Mouse (Mus musculus): ENCODE results near the gene Gm20425.

The Gm20425 gene

DNA sequence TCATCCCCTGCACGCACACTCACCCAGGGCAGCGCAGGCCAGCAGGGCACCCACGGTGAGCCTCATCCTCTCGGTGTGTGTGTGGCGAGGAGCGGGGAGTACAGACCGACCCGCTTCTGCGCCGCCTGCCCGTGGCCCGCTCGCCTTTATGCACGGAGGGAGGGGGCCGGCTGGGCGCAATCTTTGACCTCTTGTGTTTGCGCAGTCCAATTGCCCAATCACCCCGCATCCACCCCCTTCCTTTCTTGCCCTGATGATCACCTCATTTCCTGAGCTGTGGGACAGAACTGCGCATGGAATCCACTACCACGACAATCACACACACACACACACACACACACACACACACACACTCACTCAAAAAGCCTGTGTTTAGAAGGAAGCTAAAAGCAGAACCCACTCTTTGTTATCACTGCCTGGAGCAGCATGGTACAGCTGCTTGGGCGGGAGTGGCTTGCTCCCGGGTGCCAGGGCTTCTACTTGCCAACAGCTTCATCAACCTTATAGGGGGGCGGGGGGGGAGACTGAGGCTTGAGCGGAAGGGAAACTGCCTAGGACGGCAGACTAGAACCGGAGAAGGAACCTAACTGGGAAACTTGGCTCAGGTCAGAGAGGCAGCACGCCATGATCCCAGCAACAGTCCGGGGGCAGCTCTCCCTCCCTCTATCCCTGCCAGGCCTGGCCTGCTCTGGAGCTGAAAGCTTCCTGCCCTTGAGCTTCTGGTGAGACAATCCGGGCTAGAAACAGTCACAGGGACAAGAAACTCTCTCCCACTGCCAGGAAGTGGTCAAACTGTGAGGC lies at the start of gene Gm20425, which contains the start of gene Trf:
TSS of gene Gm20425 (minus strand) at position 157 of the 801 bp plus-strand sequence.
TSS of gene Trf (minus strand) at position 294 of the 801 bp plus-strand sequence.
- DNase-seq, result peak; percentile 61

DNA sequence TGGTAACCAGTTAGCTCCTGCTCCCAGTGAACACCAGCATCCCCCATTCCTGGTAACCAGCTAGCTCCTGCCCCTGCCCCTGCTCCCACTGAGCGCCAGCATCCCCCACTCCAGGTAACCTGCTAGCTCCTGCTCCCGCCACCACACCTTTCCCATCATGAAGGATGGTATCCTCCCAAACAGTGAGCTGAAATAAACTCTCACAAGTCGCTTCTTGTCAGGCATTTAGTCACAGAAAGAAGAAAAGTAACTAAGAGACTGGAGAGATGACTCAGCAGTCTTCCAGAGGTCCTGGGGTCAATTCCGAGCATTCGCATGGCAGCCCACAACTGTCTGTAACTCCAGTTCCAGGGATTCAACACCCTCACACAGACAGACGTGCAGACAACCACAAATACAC lies 46.8 kb upstream of the Gm20425 start:
- DNase-seq, result no peak

DNA sequence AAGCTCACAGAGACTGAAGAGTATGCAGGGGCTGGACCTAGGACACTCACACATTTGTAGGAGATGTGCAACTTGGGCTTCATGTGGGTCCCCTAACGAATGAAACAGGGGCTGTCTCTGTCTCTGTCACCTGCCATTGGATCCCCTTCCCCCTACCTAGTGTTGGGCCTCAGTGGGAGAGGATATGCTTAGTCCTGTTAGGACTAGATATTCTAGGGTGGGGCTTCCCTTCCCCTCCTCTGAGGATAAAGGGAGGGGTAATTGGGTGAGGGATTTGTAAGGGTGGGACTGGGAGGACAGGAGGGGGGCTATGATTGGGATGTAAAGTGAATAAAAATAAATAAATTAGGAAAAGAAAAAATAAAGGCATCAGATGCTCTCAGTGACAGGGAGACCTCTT lies 45.6 kb upstream of the Gm20425 start:
- DNase-seq, result no peak

DNA sequence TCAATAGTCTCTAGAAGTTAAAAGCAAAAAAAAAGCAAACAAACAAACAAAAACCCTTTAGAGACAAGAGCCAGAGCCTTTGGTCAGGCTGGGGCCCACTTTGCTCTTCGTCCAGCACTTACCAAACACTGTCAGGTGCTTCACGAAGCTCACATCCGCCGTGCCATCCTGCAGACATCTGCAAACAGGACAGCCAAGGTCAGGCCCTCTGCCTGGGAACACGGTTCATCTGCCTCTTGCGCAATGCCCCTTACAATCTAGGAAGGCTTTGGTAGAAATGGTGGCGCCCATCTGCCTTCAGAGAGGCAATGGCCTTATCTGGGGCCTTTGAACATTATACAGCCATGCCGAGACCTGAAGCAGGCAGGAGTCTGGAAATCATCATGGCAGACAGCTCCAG lies 44.7 kb upstream of the Gm20425 start:
- no peak for DNase-seq

DNA sequence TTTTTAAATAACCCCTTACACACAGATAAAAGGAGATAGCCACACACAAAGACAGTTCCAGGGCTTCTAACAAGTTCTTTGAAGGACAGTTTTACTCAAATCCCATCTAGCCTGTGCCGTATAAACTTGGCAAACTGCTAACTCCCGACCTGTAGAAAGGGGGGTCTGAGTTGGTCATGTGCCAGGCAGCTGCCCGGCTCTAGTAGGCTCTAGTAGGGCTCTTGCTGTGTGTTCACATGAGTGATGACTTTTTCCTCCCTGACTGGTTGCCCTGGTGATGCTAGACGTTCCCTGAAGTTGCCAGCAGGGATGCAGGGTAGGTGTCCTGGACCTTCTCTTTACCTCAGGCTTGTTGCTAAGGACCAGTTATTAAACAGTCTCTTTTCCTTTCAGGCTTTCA lies 41.0 kb upstream of the Gm20425 start:
- DNase-seq, result no peak

DNA sequence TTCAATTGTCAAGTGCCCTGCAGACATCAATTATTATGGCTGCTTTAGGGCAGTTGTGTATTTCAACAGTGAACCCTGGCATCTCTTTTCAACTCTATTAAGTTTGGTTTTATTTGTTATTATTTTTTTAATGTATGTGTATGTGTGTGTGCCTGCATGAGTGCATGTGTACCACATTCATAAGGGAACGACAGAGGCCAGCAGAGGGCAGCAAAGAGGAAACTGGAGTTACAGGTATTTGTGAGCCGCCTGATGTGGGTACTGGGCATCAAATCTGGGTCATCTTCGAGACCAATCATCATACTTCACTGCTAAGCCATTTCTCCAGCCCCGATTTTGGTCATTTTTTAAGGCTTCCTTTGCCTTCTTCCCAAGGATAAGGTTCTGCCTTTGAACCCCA lies 35.7 kb upstream of the Gm20425 start:
- DNase-seq, result no peak

DNA sequence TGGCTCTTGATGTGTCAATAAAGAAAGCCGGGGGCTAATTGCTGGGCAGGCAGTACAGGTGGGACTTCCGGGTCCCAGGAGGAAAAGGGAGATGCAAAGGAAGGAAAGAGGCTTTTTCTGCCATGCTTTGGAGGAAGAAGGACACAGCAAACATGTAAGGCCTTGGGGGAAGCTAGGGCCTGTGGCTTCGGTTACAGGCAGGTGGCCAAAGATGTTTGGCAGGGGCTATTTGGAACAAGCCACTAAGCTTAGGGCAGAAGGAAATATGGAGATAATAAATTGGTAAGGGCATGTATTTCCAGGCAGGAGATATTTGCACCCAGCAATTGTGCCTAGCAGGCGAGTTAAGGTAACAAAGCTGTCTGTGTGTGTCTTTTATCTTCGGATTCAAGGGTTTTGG lies 22.8 kb upstream of the Gm20425 start:
- DNase-seq, result no peak

DNA sequence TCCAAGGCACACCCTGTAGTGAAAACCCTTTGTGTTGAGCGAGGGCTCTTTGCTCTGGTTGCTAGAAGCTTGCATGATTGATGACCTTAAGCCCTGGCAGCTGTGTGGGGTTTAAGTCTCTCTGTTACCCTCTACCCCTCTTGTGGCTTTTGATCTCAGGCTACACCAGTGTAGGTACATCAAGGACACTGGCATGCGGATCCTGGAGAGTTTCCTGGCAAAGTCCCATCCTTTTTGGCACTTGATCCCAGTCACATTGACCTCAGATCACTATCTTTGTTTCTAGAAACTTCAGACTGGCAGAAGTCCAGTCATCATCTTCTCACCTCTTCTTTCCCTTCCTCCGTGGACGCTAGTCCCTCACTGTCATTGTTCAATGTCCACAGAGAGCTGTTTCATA lies 18.5 kb upstream of the Gm20425 start:
- DNase-seq, result no peak

- DNase-seq, result no peak
Measured at GRCm38 (mm10) chr9:103246526-103247168, 16.5 kb upstream of the Gm20425 start.

DNA sequence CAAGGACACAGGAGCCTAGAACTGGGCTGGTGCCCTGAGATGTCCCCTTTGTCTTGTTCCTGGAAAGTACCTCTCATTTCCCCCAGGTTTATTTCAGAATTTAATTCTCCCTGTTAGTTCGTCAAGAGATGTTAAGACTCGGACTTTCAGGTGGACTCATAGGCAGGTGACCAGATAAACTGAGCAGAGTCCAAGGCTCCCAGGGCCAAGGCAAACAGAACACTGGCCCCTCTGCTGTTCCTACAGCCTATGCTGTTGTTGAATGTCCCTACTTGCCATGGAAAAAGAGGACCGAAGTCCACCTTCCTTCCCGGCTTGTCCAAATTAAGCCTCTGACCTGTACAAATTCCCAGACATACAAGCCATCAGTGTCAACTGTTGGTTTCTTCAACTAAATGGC lies 13.5 kb upstream of the Gm20425 start:
- no peak for DNase-seq

- no peak for DNase-seq
Measured at GRCm38 (mm10) chr9:103241206-103241605, 11.1 kb upstream of the Gm20425 start.

DNA sequence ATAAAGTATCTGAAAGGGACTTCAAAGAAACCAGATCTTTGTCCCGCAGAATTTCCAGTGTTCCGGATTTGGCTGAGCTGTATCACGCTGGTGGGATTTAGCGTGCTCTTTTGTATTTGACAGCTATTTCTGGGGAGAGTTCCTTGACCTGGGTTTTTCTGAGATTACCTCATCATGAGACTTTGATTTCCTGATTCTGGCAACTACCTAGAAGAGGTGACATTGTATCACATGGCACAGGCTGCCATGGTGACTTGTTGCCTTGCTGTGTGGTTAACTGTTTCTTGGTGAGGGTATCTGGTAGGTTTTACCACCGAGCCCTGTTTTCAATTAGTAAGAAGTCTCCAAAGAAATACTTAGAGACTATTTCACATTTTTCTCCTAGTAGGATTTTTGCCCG lies 9.4 kb upstream of the Gm20425 start:
- DNase-seq, result no peak

- peak; percentile 19 for DNase-seq
Measured at GRCm38 (mm10) chr9:103234565-103235165, 4.6 kb upstream of the Gm20425 start.

DNA sequence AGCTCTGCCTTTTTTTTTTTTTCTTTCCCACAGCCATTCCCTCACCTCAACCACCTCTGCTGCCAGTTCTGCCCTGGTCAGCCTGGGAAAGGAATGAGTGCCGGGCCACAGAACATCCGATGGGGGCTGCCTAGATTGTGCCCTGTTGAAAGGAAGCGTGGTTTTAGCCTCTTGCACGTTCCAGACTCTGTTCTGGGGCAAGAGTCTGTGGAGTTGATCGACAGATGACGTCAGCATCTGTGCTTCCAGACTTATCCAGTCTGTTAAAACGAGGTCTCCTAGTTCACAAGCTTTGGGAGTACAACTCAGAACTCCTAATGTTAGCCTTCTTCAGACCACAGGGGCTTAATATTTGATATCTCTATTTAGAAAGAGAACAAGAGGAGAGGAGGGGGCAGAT lies 4.0 kb upstream of the Gm20425 start:
- no peak for DNase-seq

- no peak for DNase-seq
Measured at GRCm38 (mm10) chr9:103233006-103233395, 2.9 kb upstream of the Gm20425 start.

DNA sequence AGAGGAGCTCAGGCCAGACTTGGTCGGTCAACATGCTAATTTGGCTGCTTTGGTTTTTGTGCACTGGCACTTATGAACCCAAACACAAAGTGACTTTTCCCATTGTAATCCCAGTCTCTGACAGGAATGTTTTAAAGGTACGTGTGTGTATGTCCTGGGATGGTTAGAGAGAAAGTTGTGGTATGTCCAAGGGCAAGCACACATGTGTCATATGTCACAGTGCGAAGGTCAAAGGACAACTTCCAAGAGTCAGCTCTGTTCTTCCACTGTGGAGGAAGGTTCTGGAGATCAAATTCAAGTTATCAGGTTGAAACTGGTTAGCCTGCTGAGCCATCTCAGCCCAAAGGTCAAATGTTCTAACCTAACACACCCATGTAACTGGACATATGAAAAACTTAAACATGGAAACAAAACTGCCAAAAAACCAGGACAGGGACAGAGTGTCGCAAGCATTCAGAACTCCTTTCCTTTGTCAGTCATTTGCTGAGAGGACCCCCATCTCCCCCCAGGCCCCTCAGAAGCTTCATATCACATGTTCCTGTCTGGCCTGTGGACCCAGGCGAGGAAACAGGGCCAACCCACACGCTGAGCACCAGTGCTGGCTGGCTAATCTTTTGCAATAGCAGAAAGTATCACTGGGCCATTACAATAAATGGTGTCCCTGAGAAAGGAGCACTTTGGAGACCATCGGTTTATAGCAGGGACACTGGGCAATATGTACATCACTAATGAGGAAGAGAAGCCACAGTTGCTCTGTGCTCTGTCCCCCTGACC lies 2.3 kb upstream of the Gm20425 start:
- no peak for DNase-seq

- DNase-seq, result no peak
Measured at GRCm38 (mm10) chr9:103229037-103229867, 855 bp downstream of the Gm20425 start.

- no peak for DNase-seq
Measured at GRCm38 (mm10) chr9:103228370-103229003, 1.6 kb downstream of the Gm20425 start.

DNA sequence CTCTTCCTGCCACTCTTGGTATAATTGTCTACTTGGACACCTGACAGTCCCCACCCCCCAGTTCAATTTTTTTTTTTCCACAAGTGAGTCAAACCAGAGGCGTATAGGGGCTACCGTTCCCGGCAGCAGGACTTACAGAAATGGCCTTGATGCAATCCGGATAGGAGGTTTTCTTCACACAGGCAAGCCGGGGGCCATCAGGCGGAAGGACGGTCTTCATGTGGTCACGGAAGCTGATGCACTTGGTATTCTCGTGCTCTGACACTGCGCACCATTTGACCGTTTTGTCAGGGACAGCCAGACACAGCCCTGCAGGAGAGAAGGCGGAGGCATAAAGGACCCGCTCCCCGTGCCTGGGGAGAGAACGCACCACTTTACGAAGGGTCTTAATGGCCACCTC lies 2.3 kb downstream of the Gm20425 start:
- no peak for DNase-seq

DNA sequence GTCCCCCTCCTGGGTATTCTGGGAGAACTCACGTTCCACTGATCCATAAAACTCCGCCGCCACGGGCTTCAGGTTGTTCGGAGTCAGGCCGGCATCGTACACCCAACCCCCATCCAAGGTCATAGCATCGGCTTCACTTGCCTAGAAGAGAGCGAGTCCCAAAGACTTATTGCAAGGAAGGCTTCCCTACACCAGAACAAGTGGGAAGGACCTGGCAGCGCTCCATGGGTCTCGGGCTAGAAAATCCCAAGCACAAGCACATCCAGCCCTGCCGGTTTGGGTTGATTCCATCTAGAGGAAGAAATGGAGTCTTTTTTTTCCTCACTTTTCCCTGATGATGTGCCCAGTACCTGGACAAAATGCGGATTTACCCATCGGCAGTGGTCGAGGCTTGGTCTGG lies 3.3 kb downstream of the Gm20425 start:
- no peak for DNase-seq

DNA sequence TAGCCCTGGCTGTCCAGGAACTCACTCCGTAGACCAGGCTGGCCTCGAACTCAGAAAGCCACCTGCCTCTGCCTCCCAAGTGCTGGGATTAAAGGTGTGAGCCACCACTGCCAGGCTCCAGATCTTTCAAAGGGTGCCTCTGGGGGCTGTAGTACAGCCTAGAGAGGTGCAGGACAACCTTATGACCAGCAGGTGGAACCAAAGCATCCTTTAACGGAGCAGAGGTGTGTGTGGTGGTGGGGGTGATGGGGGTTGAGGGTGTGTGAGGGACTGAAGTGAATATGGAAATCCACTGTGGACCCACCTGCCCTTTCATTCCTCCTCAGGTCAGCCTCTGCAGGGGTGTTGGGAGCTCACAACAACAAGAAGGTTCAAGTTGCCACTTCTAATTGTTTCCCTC lies 4.6 kb downstream of the Gm20425 start:
- no peak for DNase-seq

DNA sequence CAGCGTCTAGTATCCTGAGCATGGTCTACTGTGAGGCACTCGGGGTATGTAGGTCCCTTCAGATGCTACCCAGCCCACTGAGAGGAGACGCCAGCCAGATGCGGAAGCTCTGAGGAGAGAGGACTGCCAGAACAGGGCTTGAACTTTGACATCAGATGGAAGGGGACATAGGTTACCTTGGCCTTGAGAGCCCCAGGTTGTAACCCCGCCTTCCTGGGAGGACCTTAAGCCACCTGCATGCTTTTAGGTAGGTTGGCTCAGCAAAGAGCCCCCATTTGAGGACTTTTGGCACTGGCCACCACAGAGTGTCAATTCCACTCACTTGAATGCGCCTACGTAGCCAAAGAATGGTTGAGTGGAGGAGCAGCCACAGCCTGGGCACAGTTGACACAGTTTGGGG lies 5.4 kb downstream of the Gm20425 start:
- no peak for DNase-seq

Data from right cerebral cortex, adult 18-20 months (tissue).